Comparison of ENCODE assay signal across 8 mouse cellular contexts in the genomic region with DNA sequence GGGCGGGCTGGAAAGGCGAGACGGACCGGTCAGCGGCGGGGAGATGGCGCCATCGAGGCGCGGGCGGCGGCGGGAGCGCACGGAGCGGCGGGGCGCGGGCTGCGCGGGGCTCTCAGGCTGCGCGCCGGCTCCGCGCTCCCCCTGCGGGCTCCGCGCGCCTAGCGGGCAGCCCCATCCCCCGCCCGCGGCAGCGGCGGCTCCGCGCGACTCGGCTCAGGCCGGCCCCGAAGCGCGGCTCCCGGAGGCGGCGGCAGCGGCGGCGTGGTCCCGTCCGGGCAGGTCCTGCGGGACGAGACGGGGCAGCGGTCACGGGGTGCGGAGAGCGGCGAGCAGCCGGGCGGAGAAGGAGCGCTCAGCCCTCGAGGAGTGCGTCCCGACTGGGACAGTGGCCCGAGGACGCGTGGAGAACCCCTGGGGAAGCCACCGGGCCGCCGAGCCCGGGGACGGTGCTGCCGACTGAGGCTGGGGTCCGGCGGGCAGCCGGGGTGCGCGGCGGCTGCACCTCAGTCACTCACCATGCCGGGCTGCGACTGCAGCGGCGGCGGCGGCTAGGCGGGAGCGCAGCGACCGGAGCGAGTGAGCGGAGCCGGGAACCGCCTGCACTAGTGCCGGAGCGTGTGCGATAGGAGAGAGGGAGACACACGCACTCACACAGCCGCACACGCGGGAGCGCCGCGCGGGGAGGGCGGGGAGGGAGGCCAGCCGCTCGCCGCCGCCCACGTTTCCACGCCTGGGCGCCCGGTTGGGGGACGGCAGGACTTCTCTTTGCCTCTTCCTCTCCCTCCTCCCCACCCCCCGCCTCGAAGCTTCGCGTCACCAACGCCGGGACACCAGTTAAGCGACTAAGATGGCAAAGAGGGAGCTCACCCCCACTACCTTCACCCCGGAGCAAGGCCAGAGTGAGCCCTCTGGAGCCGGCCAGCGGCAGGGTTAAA. TPM values are rescaled to one million over a fixed set of nuclear protein-coding genes. Genes with fewer than 3 reads are reported as not detected.
DNase-seq lines count a peak whose midpoint lies in the region; ATAC-seq and TF ChIP-seq lines count a peak whose summit lies in the region.

No protein-coding gene starts in this region.

- H3K4me3 ChIP-seq in heart, adult 2 months, result peak overlapping the region; percentile 38
- peak overlapping the region; percentile 67 for H3K4me3 ChIP-seq in forebrain, embryonic 13.5 days
- peak overlapping the region; percentile 56 for H3K4me3 ChIP-seq in intestine, embryonic 15.5 days (replicated peaks)
- H3K4me3 ChIP-seq in liver, embryonic 12.5 days, result peak overlapping the region; percentile 48

- TF ChIP-seq EP300 in heart, adult 2 months (IDR thresholded peaks at IDR 0.05; ENCODE audit: insufficient read depth, low read depth, low read length), result no peak

- no peaks in the 10 kb centered on the region for H3K4me1 ChIP-seq in heart, adult 2 months (ENCODE audit: control insufficient read depth, insufficient read depth, low read length)
- H3K4me1 ChIP-seq in forebrain, embryonic 13.5 days, result peaks cover 31% of the 10 kb centered on the region
- H3K4me1 ChIP-seq in intestine, embryonic 15.5 days (replicated peaks), result peaks cover 8% of the 10 kb centered on the region; the same call in 1 of the 2 replicates
- H3K4me1 ChIP-seq in liver, embryonic 12.5 days, result no peaks in the 10 kb centered on the region

- intact Hi-C loops in heart, adult 2 months (cut with DNase I), result no loop called here

- no peak for TF ChIP-seq CTCF in heart, adult 2 months (IDR thresholded peaks at IDR 0.05)

- H3K4me2 ChIP-seq in forebrain, embryonic 13.5 days, result peak overlapping the region; percentile 91
- peak overlapping the region; percentile 96 for H3K4me2 ChIP-seq in intestine, embryonic 15.5 days (replicated peaks)
- H3K4me2 ChIP-seq in liver, embryonic 12.5 days, result peak overlapping the region; percentile 62

- peak overlapping the region; percentile 56; the same call in 1 of the 2 replicates for H3K9ac ChIP-seq in heart, adult 2 months (ENCODE audit: low read depth, low read length)
- peak overlapping the region; percentile 72 for H3K9ac ChIP-seq in forebrain, embryonic 13.5 days
- peak overlapping the region; percentile 28 for H3K9ac ChIP-seq in intestine, embryonic 15.5 days
- H3K9ac ChIP-seq in liver, embryonic 12.5 days, result no peak overlapping the region

- WGBS in heart, adult 2 months, result 6% methylated on average over 98 of the region's 126 CpGs
- under 1% methylated on average over 106 of the region's 126 CpGs for WGBS in forebrain, embryonic 13.5 days
- under 1% methylated on average over 112 of the region's 126 CpGs for WGBS in intestine, embryonic 15.5 days
- WGBS in liver, embryonic 12.5 days (ENCODE audit: insufficient replicate concordance), result under 1% methylated on average over 75 of the region's 126 CpGs

- H3K79me2 ChIP-seq in heart, adult 2 months (replicated peaks; ENCODE audit: control insufficient read depth, insufficient read depth, low read length), result no peaks in the 10 kb centered on the region

- ATAC-seq in forebrain, embryonic 13.5 days, result peak; percentile 89
- peak; percentile 75 for ATAC-seq in intestine, embryonic 15.5 days
- ATAC-seq in liver, embryonic 12.5 days, result no peak
- no peak for ATAC-seq in CD4-positive, CD25-positive, alpha-beta regulatory T cell, adult 4 months

- no peaks in the 10 kb centered on the region for H3K36me3 ChIP-seq in heart, adult 2 months (ENCODE audit: control insufficient read depth, insufficient read depth, low read length)
- H3K36me3 ChIP-seq in forebrain, embryonic 13.5 days (ENCODE audit: poor library complexity, severe bottlenecking), result no peaks in the 10 kb centered on the region
- no peaks in the 10 kb centered on the region for H3K36me3 ChIP-seq in intestine, embryonic 15.5 days
- no peaks in the 10 kb centered on the region for H3K36me3 ChIP-seq in liver, embryonic 12.5 days

- H3K9me3 ChIP-seq in forebrain, embryonic 13.5 days (replicated peaks), result no peaks in the 10 kb centered on the region
- H3K9me3 ChIP-seq in intestine, embryonic 15.5 days, result no peaks in the 10 kb centered on the region
- H3K9me3 ChIP-seq in liver, embryonic 12.5 days (replicated peaks), result no peaks in the 10 kb centered on the region

- peak; percentile 11 to 26 for DNase-seq in heart, adult 2 months
- no peak for DNase-seq in heart, adult 8-10 months (ENCODE audit: low spot score)
- peak; percentile 71 for DNase-seq in R1 (ENCODE audit: low read depth, low spot score)
- peak; percentile 65 for DNase-seq in retina, embryonic 14.5 days (ENCODE audit: low spot score)

- H3K27me3 ChIP-seq in heart, adult 2 months (ENCODE audit: control insufficient read depth, insufficient read depth, low read length), result peaks cover 15% of the 10 kb centered on the region
- H3K27me3 ChIP-seq in forebrain, embryonic 13.5 days, result peaks cover 85% of the 10 kb centered on the region
- peaks cover 77% of the 10 kb centered on the region for H3K27me3 ChIP-seq in intestine, embryonic 15.5 days (replicated peaks)
- H3K27me3 ChIP-seq in liver, embryonic 12.5 days (replicated peaks), result peaks cover 82% of the 10 kb centered on the region

- no peak for TF ChIP-seq POLR2A in heart, adult 2 months (IDR thresholded peaks at IDR 0.05; ENCODE audit: insufficient read depth, low read depth, low read length)

- no peak overlapping the region for H3K27ac ChIP-seq in heart, adult 2 months
- peak overlapping the region; percentile 19 for H3K27ac ChIP-seq in forebrain, embryonic 13.5 days
- H3K27ac ChIP-seq in intestine, embryonic 15.5 days, result no peak overlapping the region
- H3K27ac ChIP-seq in liver, embryonic 12.5 days, result no peak overlapping the region

RNA-seq across cellular contexts. Expression of a gene that starts 0.5 kb away (rescaled TPM):
- under 1 TPM; 0.31 to 0.66 TPM for total RNA-seq in heart, adult 2 months (2021)
- polyA plus RNA-seq in heart, adult 2 months (2012; rRNA removed), result 0.26 and 0.27 TPM in 2 replicates
- 1 to 10 TPM in 2 of 4 experiments, under 1 TPM in 2; 0.60 to 3.3 (median 1.4) TPM for total RNA-seq in heart, adult 8-10 months (2022)
- polyA plus RNA-seq in forebrain, embryonic 13.5 days (2015; fragmentation: Nextera tagmentation; extraction: Ambion mirVana), result 1.5 and 1.7 TPM in 2 replicates
- 0.15 and 0.45 TPM in 2 replicates for polyA plus RNA-seq in intestine, embryonic 15.5 days (2015; fragmentation: Nextera tagmentation; extraction: Ambion mirVana)
- 0.08 TPM in 1 of 2 replicates, not detected in the other for polyA plus RNA-seq in liver, embryonic 12.5 days (2016; fragmentation: Nextera tagmentation; extraction: Ambion mirVana)
- not detected for polyA plus RNA-seq in CD4-positive, CD25-positive, alpha-beta regulatory T cell, adult 4 months (2017; shearing (Covaris generic))

Comparison
In these comparisons a context has a peak if more than half of its experiments do, and no peak if none do; other contexts are left out.
1. ATAC-seq: peak in forebrain, embryonic 13.5 days (single experiment) and intestine, embryonic 15.5 days (single experiment); none in liver, embryonic 12.5 days (single experiment) and CD4-positive, CD25-positive, alpha-beta regulatory T cell, adult 4 months (single experiment).
2. Peak in every context shown above with its lines, with median percentiles within 50 percentile points of each other: H3K4me3 ChIP-seq and H3K4me2 ChIP-seq.